Mouse (Mus musculus) myocyte (in vitro differentiated cells): ENCODE results near the gene Shld1.

Experiments used
- MYOG ChIP-seq, 3 experiments: IDR thresholded peaks; one replicate each; pipeline ENCODE4 v1.6.1; 2011; ENCODE audit warnings: control low read depth in 2 of 3, low read depth in 2 of 3, mild to moderate bottlenecking in 2 of 3; ENCODE audit not compliant: insufficient read length in 2 of 3, control insufficient read depth in 1 of 3, insufficient read depth in 1 of 3
- REST ChIP-seq: IDR thresholded peaks from one replicate; pipeline ENCODE4 v1.6.1; 2011; ENCODE audit warnings: mild to moderate bottlenecking, control low read depth, moderate library complexity; ENCODE audit not compliant: insufficient read depth, insufficient read length

DNA sequence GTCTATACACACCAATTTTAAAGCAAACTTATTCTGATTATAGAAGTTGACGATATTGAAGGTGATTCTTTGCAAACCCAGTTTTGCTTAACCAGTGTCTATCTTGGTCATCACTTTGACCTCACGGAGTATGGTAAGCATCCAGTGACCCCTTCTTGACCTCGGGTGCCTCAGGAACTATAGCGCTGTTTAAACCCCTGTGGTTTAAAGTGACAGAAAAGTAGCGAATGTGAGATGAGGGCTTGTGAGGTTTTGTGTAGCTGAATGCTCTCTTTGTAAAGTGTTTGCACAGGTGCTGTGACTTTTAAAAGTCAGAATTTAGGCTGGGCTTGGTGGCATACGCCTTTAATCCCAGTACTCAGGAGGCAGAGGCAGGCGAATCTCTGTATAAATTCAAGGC lies 27.8 kb downstream of the Shld1 start:
- no peak for TF ChIP-seq MYOG (IDR thresholded peaks at IDR 0.05; ENCODE audit: control insufficient read depth in 1 of 3, insufficient read depth in 1 of 3, insufficient read length in 2 of 3, low read depth in 2 of 3)
- TF ChIP-seq REST = no peak
